Mouse (Mus musculus): Measurements from ENCODE around the gene Ip6k3. TPM values are rescaled to one million over a fixed set of nuclear protein-coding genes. Genes with fewer than 3 reads are reported as not detected.
A peak's percentile ranks its signal among the peaks of the same experiment; 100 is the strongest.

Gene Ip6k3
- total RNA-seq, 2 experiments from 2014 or later, result 0.15 to 0.20 TPM

- no peak for TF ChIP-seq CTCF (conservative IDR thresholded peaks at IDR 0.05)
- Histone ChIP-seq H3K27ac (peak overlapping the region; percentile 46; the same call in 1 of the 2 replicates), H3K4me3 (no peak overlapping the region)
- DNase-seq (ENCODE audit: low spot score in 2 of 2), result no peak
These were observed 44.9 kb downstream of the Ip6k3 start for GRCm38 (mm10) chr17:27122701-27123100.

- no peak for TF ChIP-seq CTCF (conservative IDR thresholded peaks at IDR 0.05)
- Histone ChIP-seq H3K27ac (peak overlapping the region; percentile 67), H3K4me3 (no peak overlapping the region)
- no peak for DNase-seq (ENCODE audit: low spot score in 2 of 2)
These were observed 45.8 kb downstream of the Ip6k3 start for GRCm38 (mm10) chr17:27121781-27122180.

- no peak for DNase-seq (ENCODE audit: low spot score in 2 of 2)
- TF ChIP-seq CTCF (conservative IDR thresholded peaks at IDR 0.05), result peak; percentile 37
- Histone ChIP-seq H3K27ac (peak overlapping the region; percentile 67), H3K4me3 (no peak overlapping the region)
These were observed 46.3 kb downstream of the Ip6k3 start for GRCm38 (mm10) chr17:27121266-27121665.

GRCm38 (mm10) chr17:27120561-27121024 lies 47.0 kb downstream of the Ip6k3 start:
- H3K4me3 ChIP-seq, result peak overlapping the region; percentile 20; the same call in 1 of the 2 replicates
- H3K27ac ChIP-seq, result peak overlapping the region; percentile 67
- peak; percentile 93 for TF ChIP-seq CTCF (conservative IDR thresholded peaks at IDR 0.05)
- DNase-seq (ENCODE audit: low spot score in 2 of 2), result peak; percentile 54 to 75

- H3K4me3 ChIP-seq, result no peak overlapping the region
- no peak for TF ChIP-seq CTCF (conservative IDR thresholded peaks at IDR 0.05)
- no peak for DNase-seq (ENCODE audit: low spot score in 2 of 2)
- peak overlapping the region; percentile 67 for H3K27ac ChIP-seq
These were observed 47.6 kb downstream of the Ip6k3 start for GRCm38 (mm10) chr17:27119954-27120353.

GRCm38 (mm10) chr17:27119540-27119895 lies 48.1 kb downstream of the Ip6k3 start:
- H3K27ac ChIP-seq, result no peak overlapping the region
- DNase-seq (ENCODE audit: low spot score in 2 of 2), result no peak
- no peak overlapping the region for H3K4me3 ChIP-seq
- TF ChIP-seq CTCF (conservative IDR thresholded peaks at IDR 0.05), result no peak

- no peak overlapping the region for H3K27ac ChIP-seq
- TF ChIP-seq CTCF (conservative IDR thresholded peaks at IDR 0.05), result no peak
- no peak for DNase-seq (ENCODE audit: low spot score in 2 of 2)
- H3K4me3 ChIP-seq, result no peak overlapping the region
These were observed 48.7 kb downstream of the Ip6k3 start for GRCm38 (mm10) chr17:27118676-27119539.

- Histone ChIP-seq H3K27ac (no peak overlapping the region), H3K4me3 (no peak overlapping the region)
- no peak for TF ChIP-seq CTCF (conservative IDR thresholded peaks at IDR 0.05)
- DNase-seq (ENCODE audit: low spot score in 2 of 2), result no peak
These were observed 57.5 kb downstream of the Ip6k3 start for GRCm38 (mm10) chr17:27110072-27110471.

GRCm38 (mm10) chr17:27107936-27108335 lies 59.7 kb downstream of the Ip6k3 start:
- no peak for TF ChIP-seq CTCF (conservative IDR thresholded peaks at IDR 0.05)
- no peak overlapping the region for H3K4me3 ChIP-seq
- no peak overlapping the region for H3K27ac ChIP-seq
- DNase-seq (ENCODE audit: low spot score in 2 of 2), result no peak

GRCm38 (mm10) chr17:27106745-27107144 lies 60.9 kb downstream of the Ip6k3 start:
- DNase-seq (ENCODE audit: low spot score in 2 of 2), result no peak
- TF ChIP-seq CTCF (conservative IDR thresholded peaks at IDR 0.05), result peak; percentile 67
- no peak overlapping the region for H3K4me3 ChIP-seq
- no peak overlapping the region for H3K27ac ChIP-seq

- Histone ChIP-seq H3K4me3 (no peak overlapping the region), H3K27ac (no peak overlapping the region)
- TF ChIP-seq CTCF (conservative IDR thresholded peaks at IDR 0.05), result no peak
- DNase-seq (ENCODE audit: low spot score in 2 of 2), result no peak
These were observed 61.7 kb downstream of the Ip6k3 start for GRCm38 (mm10) chr17:27105698-27106470.

- TF ChIP-seq CTCF (conservative IDR thresholded peaks at IDR 0.05), result no peak
These were observed 65.9 kb downstream of the Ip6k3 start for GRCm38 (mm10) chr17:27101675-27102074.

GRCm38 (mm10) chr17:27095690-27096089 lies 71.9 kb downstream of the Ip6k3 start:
- Histone ChIP-seq H3K4me3 (no peak overlapping the region), H3K27ac (no peak overlapping the region)
- DNase-seq (ENCODE audit: low spot score in 2 of 2), result no peak
- 0 out of 2 replicates have a peak, but pooled peaks have one; percentile 26 for TF ChIP-seq CTCF (conservative IDR thresholded peaks at IDR 0.05)

More at GRCm38 (mm10) chr17:27101675-27102074, 65.9 kb downstream of the Ip6k3 start:
- no peak for DNase-seq (ENCODE audit: low spot score in 2 of 2)
- no peak overlapping the region for H3K4me3 ChIP-seq
- no peak overlapping the region for H3K27ac ChIP-seq

Other genes starting within 250 kb of the Ip6k3 start
- 10 to 100 TPM; 31.4 to 33.9 TPM for gene Phf1, start 234.7 kb downstream of the Ip6k3 start, total RNA-seq (2021)
- gene Cuta, start 228.2 kb downstream of the Ip6k3 start, total RNA-seq (2021), result 10 to 100 TPM; 91.3 to 95.8 TPM
- 100 to 1,000 TPM; 463 to 497 TPM for gene Syngap1, start 226.5 kb downstream of the Ip6k3 start, total RNA-seq (2021)
- 10 to 100 TPM; 14.8 to 15.7 TPM for gene Zbtb9, start 194.6 kb downstream of the Ip6k3 start, total RNA-seq (2021)
- gene Bak1, start 138.8 kb downstream of the Ip6k3 start, total RNA-seq (2021), result 10 to 100 TPM; 12.7 to 14.3 TPM
- gene Itpr3, start 110.5 kb downstream of the Ip6k3 start, total RNA-seq (2021), result 1 to 10 TPM; 2.6 to 3.6 TPM
- 100 to 1,000 TPM; 182 to 220 TPM for gene Uqcc2, start 33.9 kb downstream of the Ip6k3 start, total RNA-seq (2021)
- 10 to 100 TPM; 44.6 to 44.7 TPM for gene Lemd2, start 36.7 kb upstream of the Ip6k3 start, total RNA-seq (2021)

All from layer of hippocampus, adult 2 months (tissue).